Mouse (Mus musculus) megakaryocyte, embryonic 14.5 days (primary cell): ENCODE results near the gene Sh3d19. TPM values are rescaled to one million over a fixed set of nuclear protein-coding genes. Genes with fewer than 3 reads are reported as not detected.
"Not testable (repeated sequence)": the region's sequence is repeated elsewhere in the genome, so short reads cannot be mapped to it uniquely, and the experiment has no call there.

Experiments
- H3K27me3 ChIP-seq: replicated peaks from 2 replicates; pipeline ENCODE3; 2012; ENCODE audit warnings: inconsistent platforms
- H3K36me3 ChIP-seq: replicated peaks from 2 replicates; pipeline ENCODE3; 2012; ENCODE audit warnings: low read length, inconsistent platforms, mixed read lengths
- H3K4me1 ChIP-seq: 2 replicates; pipeline ENCODE4 v1.6.1; 2012; ENCODE audit warnings: inconsistent platforms
- H3K4me3 ChIP-seq: replicated peaks from 2 replicates; pipeline ENCODE3; 2012; ENCODE audit warnings: moderate library complexity, mild to moderate bottlenecking, inconsistent platforms
- H3K9me3 ChIP-seq: 2 replicates; pipeline ENCODE4 v1.6.1; 2012; ENCODE audit warnings: inconsistent platforms
- FLI1 ChIP-seq: IDR thresholded peaks from 2 replicates; pipeline ENCODE4 v1.6.1; 2012; ENCODE audit warnings: low read length, inconsistent platforms, mixed read lengths
- GATA1 ChIP-seq: IDR thresholded peaks from 3 replicates; pipeline ENCODE4 v1.6.1; 2012; ENCODE audit warnings: mixed read lengths, low read length, inconsistent platforms, borderline replicate concordance
- polyA plus RNA-seq: library from polyadenylated mRNA; stranded (reverse); fragments of >175 nt; gene quantifications from 2 replicates; pipeline ENCODE4 v1.2.3, GENCODE M21; 2012; ENCODE audit warnings: low replicate concordance; ENCODE audit not compliant: insufficient read depth

The Sh3d19 gene
- polyA plus RNA-seq, 1 experiment, result 0.44 TPM

DNA sequence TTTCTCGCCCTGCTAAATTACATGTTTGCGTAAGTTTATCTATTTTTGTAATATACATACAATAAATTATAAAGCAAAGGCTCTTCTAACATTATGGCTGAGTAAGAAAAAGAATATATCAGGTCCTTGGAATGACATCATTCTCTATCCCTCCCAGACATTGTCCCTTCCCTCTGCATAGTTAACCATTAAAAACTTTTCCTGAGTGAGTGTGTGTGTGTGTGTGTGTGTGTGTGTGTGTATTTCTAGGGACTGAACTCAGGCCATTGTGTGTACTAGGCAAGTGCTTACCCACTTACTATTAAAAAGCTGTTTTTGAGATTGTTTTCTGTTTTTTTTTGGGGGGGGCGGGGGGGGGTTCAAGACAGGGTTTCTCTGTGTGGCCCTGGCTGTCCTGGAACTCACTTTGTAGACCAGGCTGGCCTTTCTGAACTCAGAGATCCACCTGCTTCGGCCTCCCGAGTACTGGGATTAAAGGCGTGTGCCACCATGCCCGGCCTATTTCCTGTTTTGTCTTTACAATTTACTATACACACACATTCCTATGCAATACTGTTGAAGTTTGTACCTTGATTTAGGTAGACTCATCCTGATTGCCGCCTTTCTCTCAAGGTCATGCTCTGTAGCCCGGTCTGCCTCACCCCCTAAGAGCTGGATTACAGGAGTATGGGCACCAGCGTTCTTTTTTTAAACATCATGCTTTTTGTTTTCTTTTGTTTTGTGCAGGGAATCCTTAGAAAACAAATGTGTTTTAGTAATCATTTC lies 2.6 kb downstream of the Sh3d19 start:
- TF ChIP-seq FLI1 (no peak), GATA1 (no peak)
- Histone ChIP-seq H3K4me3 (no peak overlapping the region), H3K36me3 (no peaks in the 10 kb centered on the region), H3K27me3 (peaks cover 37% of the 10 kb centered on the region), H3K9me3 (no peaks in the 10 kb centered on the region), H3K4me1 (peaks cover 14% of the 10 kb centered on the region)

GRCm38 (mm10) chr3:85974451-85974850 lies 3.5 kb downstream of the Sh3d19 start:
- Histone ChIP-seq H3K4me3 (no peak overlapping the region), H3K9me3 (no peaks in the 10 kb centered on the region), H3K36me3 (no peaks in the 10 kb centered on the region), H3K4me1 (peaks cover 14% of the 10 kb centered on the region), H3K27me3 (peaks cover 30% of the 10 kb centered on the region)
- no peak for TF ChIP-seq GATA1
- TF ChIP-seq FLI1, result no peak

DNA sequence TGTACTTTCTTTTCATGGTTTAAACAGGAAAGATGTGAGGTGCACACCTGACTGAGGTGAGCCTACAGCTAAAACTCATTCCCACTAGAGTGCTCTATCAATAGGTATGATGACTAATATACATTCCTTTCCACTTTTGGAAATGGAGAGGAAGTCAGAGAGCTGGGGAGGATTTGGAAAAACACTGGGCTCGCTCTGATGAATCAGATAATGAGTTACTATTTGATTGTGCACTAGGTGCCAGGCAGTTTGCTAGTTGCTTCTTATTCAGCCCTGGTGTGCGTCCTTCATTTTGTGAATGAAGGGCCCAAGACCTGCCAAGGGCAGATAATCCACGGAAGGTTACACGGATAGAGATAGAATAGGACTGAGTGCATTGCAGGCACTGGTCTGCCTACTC lies 9.1 kb downstream of the Sh3d19 start:
- TF ChIP-seq GATA1 (no peak), FLI1 (no peak)

GRCm38 (mm10) chr3:85981761-85982160 lies 10.9 kb downstream of the Sh3d19 start:
- not testable (repeated sequence) for H3K4me3 ChIP-seq, H3K4me1 ChIP-seq, H3K27me3 ChIP-seq, H3K9me3 ChIP-seq, H3K36me3 ChIP-seq

More for the DNA sequence above, 9.1 kb downstream of the Sh3d19 start:
- no peaks in the 10 kb centered on the region for H3K4me1 ChIP-seq
- H3K4me3 ChIP-seq, result no peak overlapping the region
- H3K9me3 ChIP-seq, result peaks cover 7% of the 10 kb centered on the region
- H3K36me3 ChIP-seq, result no peaks in the 10 kb centered on the region
- no peaks in the 10 kb centered on the region for H3K27me3 ChIP-seq

DNA sequence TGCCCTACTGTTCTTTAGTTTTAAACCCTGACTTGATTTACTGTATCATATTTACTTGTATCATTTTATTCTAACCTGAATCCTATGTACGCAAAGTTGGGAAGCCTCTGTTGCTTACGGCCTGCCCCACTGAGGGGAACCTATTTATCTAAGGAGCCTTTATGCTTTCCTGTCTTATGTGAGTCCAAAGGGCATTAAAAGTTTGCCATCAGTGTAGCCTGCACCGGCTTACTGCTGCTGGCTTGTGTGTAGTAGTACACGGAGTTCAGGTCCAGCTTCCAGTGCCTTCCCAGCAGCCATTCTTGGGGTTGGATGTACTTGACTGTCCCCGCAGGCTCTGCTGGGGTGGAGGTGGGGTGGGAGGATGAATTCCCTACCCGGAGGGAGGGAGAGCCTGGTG lies 13.6 kb downstream of the Sh3d19 start:
- Histone ChIP-seq H3K9me3 (peaks cover 7% of the 10 kb centered on the region), H3K4me1 (no peaks in the 10 kb centered on the region), H3K27me3 (no peaks in the 10 kb centered on the region), H3K4me3 (no peak overlapping the region), H3K36me3 (no peaks in the 10 kb centered on the region)
- TF ChIP-seq GATA1, result no peak

GRCm38 (mm10) chr3:85987225-85987624 lies 16.3 kb downstream of the Sh3d19 start:
- no peaks in the 10 kb centered on the region for H3K36me3 ChIP-seq
- no peaks in the 10 kb centered on the region for H3K27me3 ChIP-seq
- H3K4me3 ChIP-seq, result no peak overlapping the region
- no peaks in the 10 kb centered on the region for H3K9me3 ChIP-seq
- TF ChIP-seq FLI1 (no peak), GATA1 (no peak)
- peaks cover 11% of the 10 kb centered on the region for H3K4me1 ChIP-seq

- H3K9me3 ChIP-seq, result no peaks in the 10 kb centered on the region
- H3K4me3 ChIP-seq, result no peak overlapping the region
- H3K27me3 ChIP-seq, result no peaks in the 10 kb centered on the region
- TF ChIP-seq GATA1, result no peak
- no peak for TF ChIP-seq FLI1
- H3K36me3 ChIP-seq, result no peaks in the 10 kb centered on the region
- peaks cover 17% of the 10 kb centered on the region for H3K4me1 ChIP-seq
Observed at GRCm38 (mm10) chr3:85991140-85991801, 20.4 kb downstream of the Sh3d19 start.

DNA sequence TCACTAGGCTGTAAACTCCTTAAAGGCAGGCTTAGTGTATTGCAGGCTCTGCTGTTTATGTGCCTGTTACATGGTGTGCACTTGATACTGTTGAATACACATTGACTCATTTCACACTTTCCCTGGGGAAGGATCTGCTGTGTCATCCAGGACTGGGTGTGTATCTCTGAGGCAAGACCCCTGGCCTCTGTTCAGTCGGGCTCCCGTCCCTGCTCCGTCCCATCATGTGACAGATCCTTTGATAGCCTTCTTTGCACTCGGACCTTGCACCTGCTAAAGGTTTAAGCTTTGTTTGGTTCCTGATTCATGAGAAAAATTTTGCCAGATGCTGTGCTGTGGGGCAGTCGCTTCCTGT lies 20.9 kb downstream of the Sh3d19 start:
- H3K27me3 ChIP-seq, result no peaks in the 10 kb centered on the region
- H3K36me3 ChIP-seq, result no peaks in the 10 kb centered on the region
- H3K4me3 ChIP-seq, result no peak overlapping the region
- no peaks in the 10 kb centered on the region for H3K9me3 ChIP-seq
- no peak for TF ChIP-seq FLI1
- no peak for TF ChIP-seq GATA1
- H3K4me1 ChIP-seq, result peaks cover 21% of the 10 kb centered on the region

GRCm38 (mm10) chr3:85993744-85994143 lies 22.8 kb downstream of the Sh3d19 start:
- Histone ChIP-seq H3K4me1 (peaks cover 24% of the 10 kb centered on the region), H3K4me3 (peak overlapping the region; percentile 6), H3K9me3 (no peaks in the 10 kb centered on the region), H3K36me3 (no peaks in the 10 kb centered on the region), H3K27me3 (no peaks in the 10 kb centered on the region)
- TF ChIP-seq GATA1, result no peak
- no peak for TF ChIP-seq FLI1

DNA sequence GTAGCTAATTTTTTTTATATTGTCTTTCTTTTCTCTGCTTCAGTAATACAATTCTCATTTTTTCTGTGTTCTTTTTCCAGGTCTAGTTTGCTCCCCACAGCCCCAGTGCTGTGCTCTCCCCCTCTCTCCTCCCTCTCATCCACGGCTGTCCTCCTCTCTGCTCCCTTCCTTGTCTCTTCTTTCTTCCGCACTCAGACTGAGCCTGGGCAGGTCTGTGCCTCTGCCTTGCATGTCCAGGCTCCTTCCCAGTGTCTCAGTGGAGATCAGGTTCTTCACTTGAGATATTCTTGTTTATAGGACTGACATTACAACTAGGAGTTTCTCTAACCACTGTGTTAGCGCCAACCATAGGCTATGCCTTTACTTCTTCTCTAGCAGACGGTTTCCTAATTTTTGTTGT lies 23.7 kb downstream of the Sh3d19 start:
- H3K4me3 ChIP-seq, result no peak overlapping the region
- H3K4me1 ChIP-seq, result peaks cover 24% of the 10 kb centered on the region
- TF ChIP-seq FLI1 (no peak), GATA1 (no peak)
- no peaks in the 10 kb centered on the region for H3K36me3 ChIP-seq
- H3K9me3 ChIP-seq, result no peaks in the 10 kb centered on the region
- H3K27me3 ChIP-seq, result no peaks in the 10 kb centered on the region

DNA sequence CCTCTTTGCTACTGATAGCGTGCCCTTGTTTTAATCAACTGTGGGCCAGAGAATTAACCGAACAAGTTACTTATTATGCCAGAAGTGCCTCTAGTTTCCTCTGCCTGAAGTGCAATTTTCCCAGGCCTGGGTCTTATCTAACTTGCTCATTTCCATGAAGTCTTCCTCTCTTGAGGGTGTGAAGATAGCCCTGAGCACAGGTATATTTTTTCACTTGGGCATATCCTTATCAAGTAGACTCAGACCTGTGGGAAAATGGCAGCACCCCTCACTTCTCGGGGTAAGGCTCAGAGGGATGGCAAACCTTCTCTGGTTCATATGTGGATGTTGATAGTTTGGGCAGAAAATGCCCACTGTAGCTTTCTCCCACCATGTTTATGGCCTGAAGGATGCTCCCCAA lies 30.4 kb downstream of the Sh3d19 start:
- no peak for TF ChIP-seq GATA1
- TF ChIP-seq FLI1, result no peak
- Histone ChIP-seq H3K9me3 (peaks cover 4% of the 10 kb centered on the region; the same call in 1 of the 2 replicates), H3K4me1 (peaks cover 7% of the 10 kb centered on the region; the same call in 1 of the 2 replicates), H3K4me3 (no peak overlapping the region), H3K36me3 (no peaks in the 10 kb centered on the region), H3K27me3 (no peaks in the 10 kb centered on the region)
